Mouse (Mus musculus): ENCODE measurements at regions not wholly inside any gene's neighbourhood (a gene's known extent, or its start where the extent isn't known, plus 50 kb on each side); places are given as distances from the start of the nearest gene placed in this dataset.

- ATAC-seq (ENCODE audit: extremely low read depth, insufficient number of reproducible peaks, low FRiP score, poor library complexity, severe bottlenecking), result peak; percentile 88
Observed at GRCm38 (mm10) chr15:97581724-97582154, 123.9 kb downstream of the Rpap3 start.

GRCm38 (mm10) chr15:97580726-97581125, 124.9 kb downstream of the Rpap3 start:
- ATAC-seq (ENCODE audit: extremely low read depth, insufficient number of reproducible peaks, low FRiP score, poor library complexity, severe bottlenecking), result no peak

- ATAC-seq (ENCODE audit: extremely low read depth, insufficient number of reproducible peaks, low FRiP score, poor library complexity, severe bottlenecking), result peak; percentile 73
Observed at GRCm38 (mm10) chr15:97578046-97578445, 127.6 kb downstream of the Rpap3 start.

GRCm38 (mm10) chr15:97577196-97577595, 128.4 kb downstream of the Rpap3 start:
- no peak for ATAC-seq (ENCODE audit: extremely low read depth, insufficient number of reproducible peaks, low FRiP score, poor library complexity, severe bottlenecking)

GRCm38 (mm10) chr15:97572639-97573038, 133.0 kb downstream of the Rpap3 start:
- ATAC-seq (ENCODE audit: extremely low read depth, insufficient number of reproducible peaks, low FRiP score, poor library complexity, severe bottlenecking), result no peak

- no peak for ATAC-seq (ENCODE audit: extremely low read depth, insufficient number of reproducible peaks, low FRiP score, poor library complexity, severe bottlenecking)
Observed at GRCm38 (mm10) chr15:97571885-97572284, 133.7 kb downstream of the Rpap3 start.

GRCm38 (mm10) chr15:97560096-97560495, 145.5 kb downstream of the Rpap3 start:
- no peak for ATAC-seq (ENCODE audit: extremely low read depth, insufficient number of reproducible peaks, low FRiP score, poor library complexity, severe bottlenecking)

GRCm38 (mm10) chr15:97558725-97559124, 146.9 kb downstream of the Rpap3 start:
- ATAC-seq (ENCODE audit: extremely low read depth, insufficient number of reproducible peaks, low FRiP score, poor library complexity, severe bottlenecking), result no peak

- no peak for ATAC-seq (ENCODE audit: extremely low read depth, insufficient number of reproducible peaks, low FRiP score, poor library complexity, severe bottlenecking)
Observed at GRCm38 (mm10) chr15:97548354-97548753, 157.3 kb downstream of the Rpap3 start.

GRCm38 (mm10) chr15:97545034-97545433, 160.6 kb downstream of the Rpap3 start:
- no peak for ATAC-seq (ENCODE audit: extremely low read depth, insufficient number of reproducible peaks, low FRiP score, poor library complexity, severe bottlenecking)

- ATAC-seq (ENCODE audit: extremely low read depth, insufficient number of reproducible peaks, low FRiP score, poor library complexity, severe bottlenecking), result no peak
Observed at GRCm38 (mm10) chr15:97541646-97542045, 164.0 kb downstream of the Rpap3 start.

GRCm38 (mm10) chr15:97536145-97536544, 169.5 kb downstream of the Rpap3 start:
- no peak for ATAC-seq (ENCODE audit: extremely low read depth, insufficient number of reproducible peaks, low FRiP score, poor library complexity, severe bottlenecking)

- no peak for ATAC-seq (ENCODE audit: extremely low read depth, insufficient number of reproducible peaks, low FRiP score, poor library complexity, severe bottlenecking)
Observed at GRCm38 (mm10) chr15:97534878-97535277, 170.7 kb downstream of the Rpap3 start.

GRCm38 (mm10) chr15:97533553-97534291, 171.9 kb downstream of the Rpap3 start:
- no peak for ATAC-seq (ENCODE audit: extremely low read depth, insufficient number of reproducible peaks, low FRiP score, poor library complexity, severe bottlenecking)

GRCm38 (mm10) chr15:97532346-97532910, 173.2 kb downstream of the Rpap3 start:
- no peak for ATAC-seq (ENCODE audit: extremely low read depth, insufficient number of reproducible peaks, low FRiP score, poor library complexity, severe bottlenecking)

- no peak for ATAC-seq (ENCODE audit: extremely low read depth, insufficient number of reproducible peaks, low FRiP score, poor library complexity, severe bottlenecking)
Observed at GRCm38 (mm10) chr15:97528291-97529050, 177.2 kb downstream of the Rpap3 start.

GRCm38 (mm10) chr15:97520395-97520794, 185.2 kb downstream of the Rpap3 start:
- ATAC-seq (ENCODE audit: extremely low read depth, insufficient number of reproducible peaks, low FRiP score, poor library complexity, severe bottlenecking), result 0 out of 2 replicates have a peak, but pooled peaks have one; percentile 9

- no peak for ATAC-seq (ENCODE audit: extremely low read depth, insufficient number of reproducible peaks, low FRiP score, poor library complexity, severe bottlenecking)
Observed at GRCm38 (mm10) chr15:97519919-97520345, 185.7 kb downstream of the Rpap3 start.

GRCm38 (mm10) chr15:97517926-97518325, 187.7 kb downstream of the Rpap3 start:
- ATAC-seq (ENCODE audit: extremely low read depth, insufficient number of reproducible peaks, low FRiP score, poor library complexity, severe bottlenecking), result no peak

- no peak for ATAC-seq (ENCODE audit: extremely low read depth, insufficient number of reproducible peaks, low FRiP score, poor library complexity, severe bottlenecking)
Observed at GRCm38 (mm10) chr15:97517188-97517587, 188.4 kb downstream of the Rpap3 start.
